Mouse (Mus musculus): ENCODE measurements at regions not wholly inside any gene's neighbourhood (a gene's known extent, or its start where the extent isn't known, plus 50 kb on each side); places are given as distances from the start of the nearest gene placed in this dataset.
"Not testable (repeated sequence)": the region's sequence is repeated elsewhere in the genome, so short reads cannot be mapped to it uniquely, and the experiment has no call there.

DNA sequence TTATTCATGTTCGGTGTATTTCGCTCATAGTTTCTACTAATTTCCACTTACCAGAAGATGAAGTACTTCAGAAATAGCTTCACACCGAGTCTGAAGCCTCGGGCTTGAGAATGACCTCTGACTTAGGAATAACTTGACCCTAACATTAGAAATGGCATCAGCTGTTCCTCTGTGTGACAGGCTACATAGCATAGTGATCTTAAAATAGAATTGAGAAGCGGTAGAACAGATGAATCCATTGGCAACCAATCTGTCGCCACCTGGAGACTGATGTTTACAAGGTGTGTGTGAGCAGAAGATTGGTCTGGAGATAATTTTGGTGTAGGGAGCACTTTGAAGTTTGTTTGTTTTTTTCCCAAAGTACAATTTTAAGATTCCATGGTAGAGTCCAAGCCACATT is 60.9 kb upstream of the Ahi1 start:
- DNase-seq (ENCODE audit: low spot score in 2 of 2) = no peak

- DNase-seq (ENCODE audit: low spot score in 2 of 2) = no peak
Observed at GRCm38 (mm10) chr10:20883618-20884017, 68.7 kb upstream of the Ahi1 start.

DNA sequence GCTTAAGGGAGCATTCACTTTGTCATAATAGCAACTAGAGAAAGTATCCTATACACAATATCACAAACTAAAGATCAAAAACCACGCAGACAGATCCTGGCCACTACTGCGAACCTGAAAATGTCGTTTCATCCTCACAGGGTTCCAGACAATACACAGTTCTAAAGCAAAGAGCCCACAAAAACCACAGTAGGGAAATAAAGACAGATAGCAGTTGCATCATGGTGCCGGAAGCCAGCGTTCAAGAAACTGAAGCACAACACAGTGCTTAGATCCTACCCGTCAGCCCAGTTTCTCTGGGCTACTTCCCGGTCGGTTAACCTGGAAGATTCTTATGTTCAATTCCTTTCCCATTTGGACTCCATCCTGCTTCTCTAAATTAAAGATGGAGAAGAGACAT is 69.7 kb upstream of the Ahi1 start:
- DNase-seq (ENCODE audit: low spot score in 2 of 2) = no peak

GRCm38 (mm10) chr10:20880251-20880650 is 72.1 kb upstream of the Ahi1 start:
- DNase-seq (ENCODE audit: low spot score in 2 of 2) = no peak

GRCm38 (mm10) chr10:20879482-20879881 is 72.9 kb upstream of the Ahi1 start:
- DNase-seq (ENCODE audit: low spot score in 2 of 2) = no peak

DNA sequence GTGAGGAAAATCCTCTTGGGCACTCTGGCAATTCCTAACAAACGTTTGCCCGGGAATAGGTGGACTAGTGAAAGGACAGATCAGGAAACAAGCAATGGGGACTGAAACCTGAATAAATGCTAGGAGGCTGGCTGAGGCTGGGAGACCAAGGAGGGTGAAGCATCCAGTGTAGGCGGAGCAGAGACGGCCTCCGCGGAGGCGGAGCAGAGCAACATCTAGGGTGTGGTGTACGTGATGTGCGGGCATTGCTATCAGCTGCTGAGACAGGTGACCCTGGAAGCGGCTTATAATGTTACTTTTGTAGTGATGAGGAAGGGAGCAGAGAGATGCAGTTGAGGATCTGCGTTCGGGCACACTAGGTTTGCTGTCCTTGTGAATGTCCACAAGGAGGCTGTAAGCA is 85.3 kb upstream of the Ahi1 start:
- no peak for DNase-seq (ENCODE audit: low spot score in 2 of 2)

- DNase-seq (ENCODE audit: low spot score in 2 of 2) = no peak
Observed at GRCm38 (mm10) chr10:20865031-20865430, 87.3 kb upstream of the Ahi1 start.

DNA sequence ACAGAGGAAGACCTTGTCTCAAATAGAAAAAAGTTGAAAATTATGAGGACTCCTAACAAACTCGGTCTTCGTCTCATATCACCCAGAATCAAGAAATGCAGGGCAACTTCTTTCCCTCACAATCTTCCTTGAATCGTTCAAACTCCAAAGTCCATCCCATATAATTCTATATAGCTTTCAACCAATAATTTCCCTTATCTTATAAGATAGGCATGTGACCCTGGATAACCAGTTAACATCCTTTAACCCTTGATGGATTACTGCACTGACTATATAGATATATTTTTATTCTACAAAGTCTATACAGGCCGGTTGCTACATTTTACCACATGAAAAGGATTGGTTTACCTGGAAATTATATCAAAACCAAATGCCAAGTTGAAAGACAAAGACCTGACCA is 94.9 kb upstream of the Ahi1 start:
- no peak for DNase-seq (ENCODE audit: low spot score in 2 of 2)

DNA sequence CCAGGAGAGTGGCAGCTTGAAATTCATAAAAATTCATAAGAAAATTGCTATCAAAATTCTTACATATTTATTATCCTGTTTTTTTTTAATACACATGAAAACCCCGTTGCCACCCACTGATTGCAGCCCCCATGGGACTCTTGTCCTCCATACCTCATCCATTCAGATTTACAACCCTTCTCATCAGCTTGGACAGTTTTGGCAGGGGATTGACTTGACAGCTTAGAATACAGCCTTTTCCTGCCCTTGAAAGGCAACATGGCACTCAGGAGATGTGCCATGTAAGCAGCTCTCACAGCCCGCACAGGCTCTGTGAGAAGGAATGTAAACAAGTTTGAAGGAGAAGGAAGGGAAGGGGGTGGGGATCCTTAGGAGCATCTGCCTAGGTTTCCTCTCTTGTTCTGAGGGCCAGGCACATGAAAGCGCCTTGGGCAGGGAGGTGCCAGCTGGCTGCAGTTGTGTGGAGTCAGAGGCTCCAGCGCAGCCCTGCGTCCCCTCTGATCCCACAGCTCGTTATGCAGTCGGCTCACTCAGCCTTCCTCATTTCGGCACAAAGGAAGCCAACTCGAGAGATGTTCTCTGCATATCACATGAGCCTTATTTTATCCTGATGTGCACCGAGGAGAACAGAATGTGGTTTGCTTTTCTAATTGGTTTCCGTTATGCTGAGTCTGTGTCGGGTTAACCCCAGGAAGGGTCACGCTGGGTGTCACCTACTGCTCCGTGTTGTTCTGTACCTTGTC is 97.6 kb upstream of the Ahi1 start:
- peak; percentile 32 to 52 for DNase-seq (ENCODE audit: low spot score in 2 of 2)

GRCm38 (mm10) chr10:20847287-20847686 is 105.1 kb upstream of the Ahi1 start:
- DNase-seq (ENCODE audit: low spot score in 2 of 2) = no peak

GRCm38 (mm10) chr10:20843277-20843676 is 109.1 kb upstream of the Ahi1 start:
- DNase-seq (ENCODE audit: low spot score in 2 of 2) = no peak

DNA sequence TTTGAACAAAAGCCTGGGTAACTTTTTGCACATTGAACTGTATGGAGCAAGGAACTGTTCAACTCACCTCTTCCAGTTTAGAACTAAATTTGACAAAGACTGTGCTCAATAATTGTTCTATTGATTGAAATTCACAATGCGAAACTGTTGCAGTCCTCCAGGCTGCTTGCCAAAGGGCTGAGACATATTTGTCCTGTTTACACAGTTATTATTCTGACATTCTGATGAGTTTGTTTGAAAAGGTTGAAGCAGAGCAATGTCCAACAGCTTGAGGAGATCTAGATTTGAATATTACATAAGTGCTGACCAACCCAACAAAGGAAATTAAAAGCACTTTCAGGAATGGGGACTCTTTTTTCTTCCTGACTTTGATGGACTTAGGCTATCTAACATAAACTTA is 110.2 kb upstream of the Ahi1 start:
- DNase-seq (ENCODE audit: low spot score in 2 of 2) = no peak

GRCm38 (mm10) chr10:20841430-20842040 is 110.8 kb upstream of the Ahi1 start:
- no peak for DNase-seq (ENCODE audit: low spot score in 2 of 2)

DNA sequence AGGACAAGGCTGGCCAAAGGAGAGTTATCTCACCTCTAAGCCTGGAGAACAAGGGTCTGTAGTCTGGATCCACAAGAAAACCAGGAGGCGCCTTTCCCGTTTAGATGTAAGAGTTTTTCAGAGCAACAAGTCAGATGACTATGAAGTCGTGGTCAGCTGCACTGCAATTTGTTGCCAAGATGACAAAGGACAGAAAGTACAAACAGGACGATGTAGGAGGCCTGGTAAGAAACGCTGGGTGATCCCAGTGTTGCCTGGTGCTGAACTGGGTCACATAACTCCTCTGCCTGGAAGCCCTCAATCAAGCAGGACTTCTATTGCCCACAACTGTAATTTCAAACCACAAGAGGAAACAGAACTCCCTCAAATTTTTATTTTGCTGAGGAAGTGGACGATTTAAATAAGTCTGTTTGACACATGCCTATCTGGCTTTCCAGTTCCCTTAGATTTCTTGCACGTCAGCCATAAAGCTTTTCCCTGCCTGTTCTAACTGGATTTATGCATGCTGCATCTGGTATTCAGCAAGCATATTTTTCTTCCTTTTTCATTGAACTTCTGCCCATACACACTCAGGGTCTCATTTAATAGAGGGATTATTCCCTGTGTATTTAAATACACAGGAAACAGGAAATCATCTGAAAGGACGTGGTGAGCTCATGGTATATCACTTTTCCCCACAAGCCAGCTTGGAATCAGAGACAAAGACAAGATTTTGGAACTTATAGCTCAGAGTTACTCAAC is 113.5 kb upstream of the Ahi1 start:
- no peak for DNase-seq (ENCODE audit: low spot score in 2 of 2)

GRCm38 (mm10) chr10:20836816-20837215 is 111.9 kb upstream of the Pde7b start:
- DNase-seq (ENCODE audit: low spot score in 2 of 2) = not testable (repeated sequence)

GRCm38 (mm10) chr10:20834806-20835575 is 110.1 kb upstream of the Pde7b start:
- DNase-seq (ENCODE audit: low spot score in 2 of 2) = no peak

DNA sequence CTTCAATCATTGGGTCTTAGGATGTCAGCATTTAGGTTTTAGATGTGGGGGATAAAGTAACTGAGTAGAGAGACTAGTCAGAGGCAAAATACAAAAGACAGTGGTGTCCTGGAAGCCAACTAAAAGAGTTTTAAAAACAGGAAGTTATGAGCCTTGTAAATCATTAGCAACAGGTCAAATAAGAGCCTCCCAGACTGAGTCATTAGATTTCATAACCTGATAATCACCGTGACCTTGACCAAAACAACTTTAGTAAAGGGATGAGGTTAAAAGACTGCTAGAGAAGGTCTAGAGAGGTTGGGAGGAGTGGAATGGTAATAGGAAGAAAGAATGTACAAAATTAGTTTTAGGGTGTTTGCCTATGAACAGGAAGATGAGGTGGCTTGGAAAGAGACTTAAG is 103.4 kb upstream of the Pde7b start:
- DNase-seq (ENCODE audit: low spot score in 2 of 2) = no peak

DNA sequence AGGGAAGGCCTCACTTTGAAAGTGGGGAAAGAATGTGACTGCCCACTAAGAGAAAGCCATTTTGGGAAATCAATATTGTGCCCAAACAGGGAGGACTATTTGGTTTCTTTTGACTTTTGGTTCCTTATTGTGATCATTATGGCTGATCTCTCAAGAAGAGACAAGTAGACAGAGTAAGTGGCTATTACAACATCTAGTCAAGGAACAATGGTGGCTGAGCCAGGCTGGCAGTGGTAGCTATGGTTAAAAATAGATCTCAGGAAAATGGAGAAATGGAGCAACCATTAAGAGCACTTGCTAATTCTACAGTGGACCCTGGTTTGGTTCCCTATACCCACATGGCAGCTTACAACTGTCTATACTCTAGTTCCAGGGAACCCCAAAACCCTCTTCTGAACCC is 102.6 kb upstream of the Pde7b start:
- no peak for DNase-seq (ENCODE audit: low spot score in 2 of 2)

GRCm38 (mm10) chr10:20818548-20818947 is 93.7 kb upstream of the Pde7b start:
- DNase-seq (ENCODE audit: low spot score in 2 of 2) = no peak

GRCm38 (mm10) chr10:20799792-20800191 is 74.9 kb upstream of the Pde7b start:
- DNase-seq (ENCODE audit: low spot score in 2 of 2) = no peak

DNA sequence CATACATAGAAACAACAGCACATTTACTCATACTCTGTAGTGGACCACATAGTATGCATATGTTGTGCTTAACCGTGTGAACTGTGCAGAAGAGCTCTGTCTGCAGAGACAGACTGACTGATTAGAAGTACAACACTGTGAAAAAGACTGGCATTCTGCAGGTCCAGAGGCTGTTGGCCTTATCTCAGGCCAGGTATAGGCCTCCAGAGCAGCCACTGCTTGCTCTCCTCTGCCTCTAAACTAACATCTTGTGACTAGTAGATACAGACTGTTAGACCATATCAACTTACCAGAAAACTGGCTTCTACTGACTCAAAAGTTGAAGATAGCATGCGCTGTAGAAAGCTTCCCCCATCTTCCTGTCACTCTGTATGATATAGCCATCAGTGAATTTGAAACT is 73.5 kb upstream of the Pde7b start:
- no peak for DNase-seq (ENCODE audit: low spot score in 2 of 2)

- no peak for DNase-seq (ENCODE audit: low spot score in 2 of 2)
Observed at GRCm38 (mm10) chr10:20793956-20794355, 69.1 kb upstream of the Pde7b start.

Data from layer of hippocampus, adult 8-10 months (tissue).